Mouse (Mus musculus) embryonic fibroblast, embryonic 13.5 days (primary cell): ENCODE measurements at regions not wholly inside any gene's neighbourhood (a gene's known extent, or its start where the extent isn't known, plus 50 kb on each side); places are given as distances from the start of the nearest gene placed in this dataset.

Experiments used
- CTCF ChIP-seq: IDR thresholded peaks from 2 replicates; pipeline ENCODE4 v1.5.1; 2011; ENCODE audit warnings: mild to moderate bottlenecking, control low read depth, low read length, moderate library complexity, borderline replicate concordance; ENCODE audit not compliant: insufficient read depth
- POLR2A ChIP-seq: IDR thresholded peaks from 2 replicates; pipeline ENCODE4 v1.6.1; 2011; ENCODE audit warnings: low read depth, mild to moderate bottlenecking, control low read depth, low read length, moderate library complexity

DNA sequence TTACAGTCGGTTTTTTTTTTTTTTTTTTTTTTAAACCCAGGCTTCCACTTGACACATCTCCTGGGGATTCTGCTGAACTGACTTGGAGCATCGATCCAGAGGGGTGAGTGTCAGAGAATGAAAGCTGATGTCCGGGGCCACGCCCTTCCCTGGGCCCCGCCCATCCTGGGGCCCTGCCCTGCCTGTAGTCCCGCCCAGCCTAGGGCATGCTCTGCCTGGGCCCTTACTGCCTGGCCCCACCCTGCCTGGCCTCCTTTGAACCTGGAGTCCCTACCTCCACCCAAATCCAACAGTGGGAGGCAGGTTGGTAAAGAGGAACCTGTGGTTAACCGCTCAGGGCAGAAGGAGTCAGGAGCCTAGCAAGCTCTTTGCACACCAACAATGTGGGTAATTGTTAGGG lies 293.7 kb upstream of the Kcnab2 start:
- TF ChIP-seq CTCF (no peak), POLR2A (no peak)
